Mouse (Mus musculus): ENCODE data around the gene Adtrp. TPM values are rescaled to one million over a fixed set of nuclear protein-coding genes. Genes with fewer than 3 reads are reported as not detected.

Adtrp gene
- polyA plus RNA-seq, 1 experiment from 2014 or later: not detected

GRCm38 (mm10) chr13:41865071-41865470, 17.6 kb upstream of the Adtrp start:
- H3K4me3 ChIP-seq: no peak overlapping the region
- H3K9me3 ChIP-seq (replicated peaks): no peaks in the 10 kb centered on the region
- 76% methylated on average over 5 of the region's 5 CpGs for WGBS
- no peaks in the 10 kb centered on the region for H3K4me1 ChIP-seq
- DNase-seq (ENCODE audit: low spot score): no peak
- H3K27ac ChIP-seq (replicated peaks): no peak overlapping the region
- no peaks in the 10 kb centered on the region for H3K36me3 ChIP-seq
- no peaks in the 10 kb centered on the region for H3K27me3 ChIP-seq (ENCODE audit: low read depth, poor library complexity, severe bottlenecking)

GRCm38 (mm10) chr13:41860603-41861405, 13.3 kb upstream of the Adtrp start:
- DNase-seq (ENCODE audit: low spot score): no peak

GRCm38 (mm10) chr13:41855206-41856185, 8.0 kb upstream of the Adtrp start:
- no peaks in the 10 kb centered on the region for H3K27me3 ChIP-seq (ENCODE audit: low read depth, poor library complexity, severe bottlenecking)
- no peaks in the 10 kb centered on the region for H3K9me3 ChIP-seq (replicated peaks)
- no peaks in the 10 kb centered on the region for H3K36me3 ChIP-seq
- peaks cover 14% of the 10 kb centered on the region for H3K4me1 ChIP-seq
- no peak for DNase-seq (ENCODE audit: low spot score)
- H3K4me3 ChIP-seq: no peak overlapping the region
- no peak overlapping the region for H3K27ac ChIP-seq (replicated peaks)
- WGBS: 61% methylated on average over 13 of the region's 13 CpGs

More at GRCm38 (mm10) chr13:41860603-41861405, 13.3 kb upstream of the Adtrp start:
- no peaks in the 10 kb centered on the region for H3K36me3 ChIP-seq
- H3K9me3 ChIP-seq (replicated peaks): no peaks in the 10 kb centered on the region
- WGBS: 94% methylated on average over 15 of the region's 15 CpGs
- H3K4me3 ChIP-seq: no peak overlapping the region
- H3K4me1 ChIP-seq: no peaks in the 10 kb centered on the region
- H3K27ac ChIP-seq (replicated peaks): no peak overlapping the region
- no peaks in the 10 kb centered on the region for H3K27me3 ChIP-seq (ENCODE audit: low read depth, poor library complexity, severe bottlenecking)

GRCm38 (mm10) chr13:41850727-41851378, 3.4 kb upstream of the Adtrp start:
- Histone ChIP-seq H3K27me3 (ENCODE audit: low read depth, poor library complexity, severe bottlenecking) (peaks cover 4% of the 10 kb centered on the region; the same call in 1 of the 2 replicates), H3K4me1 (peaks cover 15% of the 10 kb centered on the region), H3K4me3 (no peak overlapping the region), H3K36me3 (no peaks in the 10 kb centered on the region), H3K9me3 (replicated peaks) (no peaks in the 10 kb centered on the region), H3K27ac (replicated peaks) (no peak overlapping the region)
- no peak for DNase-seq (ENCODE audit: low spot score)
- 64% methylated on average over 3 of the region's 3 CpGs for WGBS

GRCm38 (mm10) chr13:41846516-41846915, 968 bp downstream of the Adtrp start:
- Histone ChIP-seq H3K4me1 (peaks cover 8% of the 10 kb centered on the region), H3K36me3 (no peaks in the 10 kb centered on the region), H3K27ac (replicated peaks) (no peak overlapping the region), H3K9me3 (replicated peaks) (no peaks in the 10 kb centered on the region), H3K4me3 (no peak overlapping the region), H3K27me3 (ENCODE audit: low read depth, poor library complexity, severe bottlenecking) (peaks cover 4% of the 10 kb centered on the region; the same call in 1 of the 2 replicates)
- 85% methylated on average over 5 of the region's 5 CpGs for WGBS
- no peak for DNase-seq (ENCODE audit: low spot score)

- H3K4me3 ChIP-seq: no peak overlapping the region
- H3K27ac ChIP-seq (replicated peaks): no peak overlapping the region
- H3K36me3 ChIP-seq: no peaks in the 10 kb centered on the region
- 93% methylated on average over 5 of the region's 5 CpGs for WGBS
- DNase-seq (ENCODE audit: low spot score): no peak
- no peaks in the 10 kb centered on the region for H3K4me1 ChIP-seq
- H3K9me3 ChIP-seq (replicated peaks): no peaks in the 10 kb centered on the region
- peaks cover 4% of the 10 kb centered on the region; the same call in 1 of the 2 replicates for H3K27me3 ChIP-seq (ENCODE audit: low read depth, poor library complexity, severe bottlenecking)
These were observed 2.5 kb downstream of the Adtrp start for GRCm38 (mm10) chr13:41845013-41845412.

- H3K4me3 ChIP-seq: no peak overlapping the region
- no peaks in the 10 kb centered on the region for H3K9me3 ChIP-seq (replicated peaks)
- no peak overlapping the region for H3K27ac ChIP-seq (replicated peaks)
- H3K27me3 ChIP-seq (ENCODE audit: low read depth, poor library complexity, severe bottlenecking): peaks cover 4% of the 10 kb centered on the region; the same call in 1 of the 2 replicates
- H3K4me1 ChIP-seq: no peaks in the 10 kb centered on the region
- no peaks in the 10 kb centered on the region for H3K36me3 ChIP-seq
- WGBS: 85% methylated on average over 4 of the region's 4 CpGs
- DNase-seq (ENCODE audit: low spot score): no peak
These were observed 3.4 kb downstream of the Adtrp start for GRCm38 (mm10) chr13:41844071-41844470.

- 92% methylated on average over 8 of the region's 8 CpGs for WGBS
- Histone ChIP-seq H3K9me3 (replicated peaks) (no peaks in the 10 kb centered on the region), H3K4me3 (no peak overlapping the region), H3K27me3 (ENCODE audit: low read depth, poor library complexity, severe bottlenecking) (no peaks in the 10 kb centered on the region), H3K27ac (replicated peaks) (no peak overlapping the region), H3K4me1 (no peaks in the 10 kb centered on the region), H3K36me3 (no peaks in the 10 kb centered on the region)
- DNase-seq (ENCODE audit: low spot score): no peak
These were observed 13.8 kb downstream of the Adtrp start for GRCm38 (mm10) chr13:41833614-41834139.

GRCm38 (mm10) chr13:41828296-41828754, 19.2 kb downstream of the Adtrp start:
- Histone ChIP-seq H3K4me1 (peaks cover 5% of the 10 kb centered on the region; the same call in 1 of the 2 replicates), H3K27me3 (ENCODE audit: low read depth, poor library complexity, severe bottlenecking) (no peaks in the 10 kb centered on the region), H3K4me3 (no peak overlapping the region), H3K36me3 (no peaks in the 10 kb centered on the region), H3K27ac (replicated peaks) (no peak overlapping the region), H3K9me3 (replicated peaks) (no peaks in the 10 kb centered on the region)
- no peak for DNase-seq (ENCODE audit: low spot score)
- WGBS: 93% methylated on average over 8 of the region's 8 CpGs

- no peak for DNase-seq (ENCODE audit: low spot score)
- Histone ChIP-seq H3K27me3 (ENCODE audit: low read depth, poor library complexity, severe bottlenecking) (no peaks in the 10 kb centered on the region), H3K4me1 (peaks cover 9% of the 10 kb centered on the region), H3K27ac (replicated peaks) (no peak overlapping the region), H3K36me3 (no peaks in the 10 kb centered on the region), H3K4me3 (no peak overlapping the region), H3K9me3 (replicated peaks) (no peaks in the 10 kb centered on the region)
- WGBS: 89% methylated on average over 5 of the region's 5 CpGs
These were observed 19.9 kb downstream of the Adtrp start for GRCm38 (mm10) chr13:41827581-41827980.

GRCm38 (mm10) chr13:41825379-41825966, 22.0 kb downstream of the Adtrp start:
- no peak for DNase-seq (ENCODE audit: low spot score)
- no peaks in the 10 kb centered on the region for H3K36me3 ChIP-seq
- peaks cover 14% of the 10 kb centered on the region for H3K4me1 ChIP-seq
- no peaks in the 10 kb centered on the region for H3K9me3 ChIP-seq (replicated peaks)
- no peak overlapping the region for H3K4me3 ChIP-seq
- no peak overlapping the region for H3K27ac ChIP-seq (replicated peaks)
- no peaks in the 10 kb centered on the region for H3K27me3 ChIP-seq (ENCODE audit: low read depth, poor library complexity, severe bottlenecking)
- 78% methylated on average over 11 of the region's 11 CpGs for WGBS

- H3K27me3 ChIP-seq (ENCODE audit: low read depth, poor library complexity, severe bottlenecking): no peaks in the 10 kb centered on the region
- peaks cover 14% of the 10 kb centered on the region for H3K4me1 ChIP-seq
- no peaks in the 10 kb centered on the region for H3K9me3 ChIP-seq (replicated peaks)
- H3K36me3 ChIP-seq: no peaks in the 10 kb centered on the region
- DNase-seq (ENCODE audit: low spot score): no peak
- WGBS: 82% methylated on average over 3 of the region's 3 CpGs
- H3K27ac ChIP-seq (replicated peaks): no peak overlapping the region
- no peak overlapping the region for H3K4me3 ChIP-seq
These were observed 24.4 kb downstream of the Adtrp start for GRCm38 (mm10) chr13:41823077-41823476.

Measured in midbrain, embryonic 10.5 days (tissue).